Mouse (Mus musculus): ENCODE measurements around the gene Trp53. TPM values are rescaled to one million over a fixed set of nuclear protein-coding genes. Genes with fewer than 3 reads are reported as not detected.
"Not testable (repeated sequence)": the region's sequence is repeated elsewhere in the genome, so short reads cannot be mapped to it uniquely, and the experiment has no call there.

Gene Trp53
- polyA plus RNA-seq, 1 experiment from 2014 or later, result 219 TPM

- no peak overlapping the region for H3K4me2 ChIP-seq (replicated peaks; ENCODE audit: low read depth, low read length)
- no peak overlapping the region for H3K9ac ChIP-seq (ENCODE audit: low read depth, low read length)
- H3K36me3 ChIP-seq (ENCODE audit: control insufficient read depth, insufficient read depth, low read length), result no peaks in the 10 kb centered on the region
- H3K4me3 ChIP-seq (ENCODE audit: low read length), result no peak overlapping the region
- H3K27ac ChIP-seq (ENCODE audit: low read depth, low read length), result no peak overlapping the region
- H3K27me3 ChIP-seq (ENCODE audit: control insufficient read depth, insufficient read depth, low read length), result peaks cover 5% of the 10 kb centered on the region; the same call in 1 of the 2 replicates
- peaks cover 17% of the 10 kb centered on the region for H3K4me1 ChIP-seq (ENCODE audit: control insufficient read depth, insufficient read depth, low read length)
- ATAC-seq (ENCODE audit: low FRiP score, low TSS enrichment), result no peak
- 64% methylated on average over 7 of the region's 7 CpGs for WGBS
- no peaks in the 10 kb centered on the region for H3K9me3 ChIP-seq (ENCODE audit: control insufficient read depth, low read length)
Measured at GRCm38 (mm10) chr11:69609416-69609815, 29.3 kb downstream of the Trp53 start.

- peaks cover 7% of the 10 kb centered on the region; the same call in 1 of the 2 replicates for H3K4me1 ChIP-seq (ENCODE audit: control insufficient read depth, insufficient read depth, low read length)
- H3K9ac ChIP-seq (ENCODE audit: low read depth, low read length), result no peak overlapping the region
- H3K4me3 ChIP-seq (ENCODE audit: low read length), result no peak overlapping the region
- no peak overlapping the region for H3K4me2 ChIP-seq (replicated peaks; ENCODE audit: low read depth, low read length)
- no peaks in the 10 kb centered on the region for H3K27me3 ChIP-seq (ENCODE audit: control insufficient read depth, insufficient read depth, low read length)
- H3K27ac ChIP-seq (ENCODE audit: low read depth, low read length), result no peak overlapping the region
- 74% methylated on average over 4 of the region's 4 CpGs for WGBS
- H3K36me3 ChIP-seq (ENCODE audit: control insufficient read depth, insufficient read depth, low read length), result no peaks in the 10 kb centered on the region
- ATAC-seq (ENCODE audit: low FRiP score, low TSS enrichment), result no peak
- no peaks in the 10 kb centered on the region for H3K9me3 ChIP-seq (ENCODE audit: control insufficient read depth, low read length)
Measured at GRCm38 (mm10) chr11:69610899-69611298, 30.7 kb downstream of the Trp53 start.

- ATAC-seq (ENCODE audit: low FRiP score, low TSS enrichment), result peak; percentile 72; the same call in 1 of the 2 replicates
- no peaks in the 10 kb centered on the region for H3K36me3 ChIP-seq (ENCODE audit: control insufficient read depth, insufficient read depth, low read length)
- H3K4me1 ChIP-seq (ENCODE audit: control insufficient read depth, insufficient read depth, low read length), result peaks cover 4% of the 10 kb centered on the region; the same call in 1 of the 2 replicates
- H3K27me3 ChIP-seq (ENCODE audit: control insufficient read depth, insufficient read depth, low read length), result no peaks in the 10 kb centered on the region
- 11% methylated on average over 18 of the region's 19 CpGs for WGBS
- no peaks in the 10 kb centered on the region for H3K9me3 ChIP-seq (ENCODE audit: control insufficient read depth, low read length)
- peak overlapping the region; percentile 18; the same call in 1 of the 2 replicates for H3K9ac ChIP-seq (ENCODE audit: low read depth, low read length)
- H3K4me3 ChIP-seq (ENCODE audit: low read length), result 0 out of 2 replicates have a peak overlapping the region, but pooled peaks have one; percentile 0
- peak overlapping the region; percentile 21; the same call in 1 of the 2 replicates for H3K4me2 ChIP-seq (replicated peaks; ENCODE audit: low read depth, low read length)
- H3K27ac ChIP-seq (ENCODE audit: low read depth, low read length), result no peak overlapping the region; the same call in 1 of the 2 replicates
Measured at GRCm38 (mm10) chr11:69613553-69614256, 33.5 kb downstream of the Trp53 start.

- not testable (repeated sequence) for H3K9ac ChIP-seq (ENCODE audit: low read depth, low read length); H3K9me3 ChIP-seq (ENCODE audit: control insufficient read depth, low read length); H3K4me3 ChIP-seq (ENCODE audit: low read length); H3K27ac ChIP-seq (ENCODE audit: low read depth, low read length); H3K27me3 ChIP-seq (ENCODE audit: control insufficient read depth, insufficient read depth, low read length); H3K36me3 ChIP-seq (ENCODE audit: control insufficient read depth, insufficient read depth, low read length); H3K4me2 ChIP-seq (replicated peaks; ENCODE audit: low read depth, low read length); ATAC-seq (ENCODE audit: low FRiP score, low TSS enrichment); H3K4me1 ChIP-seq (ENCODE audit: control insufficient read depth, insufficient read depth, low read length)
- WGBS, result 55% methylated on average over 11 of the region's 11 CpGs
Measured at GRCm38 (mm10) chr11:69614257-69614588, 34.1 kb downstream of the Trp53 start.

- no peak overlapping the region for H3K9ac ChIP-seq (ENCODE audit: low read depth, low read length)
- no peaks in the 10 kb centered on the region for H3K27me3 ChIP-seq (ENCODE audit: control insufficient read depth, insufficient read depth, low read length)
- no peaks in the 10 kb centered on the region for H3K9me3 ChIP-seq (ENCODE audit: control insufficient read depth, low read length)
- H3K36me3 ChIP-seq (ENCODE audit: control insufficient read depth, insufficient read depth, low read length), result no peaks in the 10 kb centered on the region
- peaks cover 4% of the 10 kb centered on the region; the same call in 1 of the 2 replicates for H3K4me1 ChIP-seq (ENCODE audit: control insufficient read depth, insufficient read depth, low read length)
- WGBS, result 38% methylated on average over 10 of the region's 10 CpGs
- no peak overlapping the region for H3K4me3 ChIP-seq (ENCODE audit: low read length)
- H3K27ac ChIP-seq (ENCODE audit: low read depth, low read length), result no peak overlapping the region
- H3K4me2 ChIP-seq (replicated peaks; ENCODE audit: low read depth, low read length), result no peak overlapping the region
- no peak for ATAC-seq (ENCODE audit: low FRiP score, low TSS enrichment)
Measured at GRCm38 (mm10) chr11:69616781-69617180, 36.6 kb downstream of the Trp53 start.

GRCm38 (mm10) chr11:69617805-69618204 is 37.6 kb downstream of the Trp53 start, which contains the start of gene Shbg:
Shbg (minus strand) TSS chr11:69617905.
- WGBS, result 76% methylated on average over 5 of the region's 5 CpGs
- no peak within 1 kb of the TSS for H3K27ac ChIP-seq (ENCODE audit: low read depth, low read length)
- no peaks in the 10 kb centered on the region for H3K9me3 ChIP-seq (ENCODE audit: control insufficient read depth, low read length)
- no peak within 1 kb of the TSS for H3K9ac ChIP-seq (ENCODE audit: low read depth, low read length)
- no peak within 1 kb of the TSS for H3K4me3 ChIP-seq (ENCODE audit: low read length)
- ATAC-seq (ENCODE audit: low FRiP score, low TSS enrichment), result no peak
- no peak within 1 kb of the TSS for H3K4me2 ChIP-seq (replicated peaks; ENCODE audit: low read depth, low read length)
- H3K36me3 ChIP-seq (ENCODE audit: control insufficient read depth, insufficient read depth, low read length), result no peaks in the 10 kb centered on the region
- no peaks in the 10 kb centered on the region for H3K27me3 ChIP-seq (ENCODE audit: control insufficient read depth, insufficient read depth, low read length)
- peaks cover 4% of the 10 kb centered on the region; the same call in 1 of the 2 replicates for H3K4me1 ChIP-seq (ENCODE audit: control insufficient read depth, insufficient read depth, low read length)

GRCm38 (mm10) chr11:69620394-69621081 is 40.4 kb downstream of the Trp53 start:
- H3K9ac ChIP-seq (ENCODE audit: low read depth, low read length), result no peak overlapping the region
- no peak overlapping the region for H3K27ac ChIP-seq (ENCODE audit: low read depth, low read length)
- WGBS, result 80% methylated on average over 7 of the region's 7 CpGs
- no peaks in the 10 kb centered on the region for H3K36me3 ChIP-seq (ENCODE audit: control insufficient read depth, insufficient read depth, low read length)
- H3K9me3 ChIP-seq (ENCODE audit: control insufficient read depth, low read length), result no peaks in the 10 kb centered on the region
- no peaks in the 10 kb centered on the region; the same call in 1 of the 2 replicates for H3K4me1 ChIP-seq (ENCODE audit: control insufficient read depth, insufficient read depth, low read length)
- H3K4me2 ChIP-seq (replicated peaks; ENCODE audit: low read depth, low read length), result no peak overlapping the region
- no peak overlapping the region for H3K4me3 ChIP-seq (ENCODE audit: low read length)
- ATAC-seq (ENCODE audit: low FRiP score, low TSS enrichment), result no peak
- no peaks in the 10 kb centered on the region for H3K27me3 ChIP-seq (ENCODE audit: control insufficient read depth, insufficient read depth, low read length)

- Histone ChIP-seq H3K27me3 (ENCODE audit: control insufficient read depth, insufficient read depth, low read length) (no peaks in the 10 kb centered on the region), H3K4me3 (ENCODE audit: low read length) (peak within 1 kb of the TSS; percentile 51), H3K4me1 (ENCODE audit: control insufficient read depth, insufficient read depth, low read length) (no peaks in the 10 kb centered on the region; the same call in 1 of the 2 replicates), H3K36me3 (ENCODE audit: control insufficient read depth, insufficient read depth, low read length) (no peaks in the 10 kb centered on the region), H3K27ac (ENCODE audit: low read depth, low read length) (peak within 1 kb of the TSS; percentile 45; the same call in 1 of the 2 replicates), H3K9me3 (ENCODE audit: control insufficient read depth, low read length) (no peaks in the 10 kb centered on the region), H3K9ac (ENCODE audit: low read depth, low read length) (peak within 1 kb of the TSS; percentile 67), H3K4me2 (replicated peaks; ENCODE audit: low read depth, low read length) (peak within 1 kb of the TSS; percentile 71)
- WGBS, result under 1% methylated on average over 20 of the region's 20 CpGs
- ATAC-seq (ENCODE audit: low FRiP score, low TSS enrichment), result peak; percentile 83
Measured at GRCm38 (mm10) chr11:69621571-69622268, 41.6 kb downstream of the Trp53 start, which contains the start of gene Sat2. Sat2 (plus strand) TSS chr11:69622024.
